Mouse (Mus musculus) liver, postnatal 0 days (tissue): ENCODE data around the gene Sema4a.

Experiments used
- CTCF ChIP-seq: sonication (generic); IDR thresholded peaks from 2 replicates; pipeline ENCODE4 v1.5.1; 2016; ENCODE audit warnings: antibody characterized with exemption, low read depth
- EP300 ChIP-seq: IDR thresholded peaks from 2 replicates; pipeline ENCODE4 v1.6.1; 2016; ENCODE audit warnings: antibody characterized with exemption, low read depth, mild to moderate bottlenecking

DNA sequence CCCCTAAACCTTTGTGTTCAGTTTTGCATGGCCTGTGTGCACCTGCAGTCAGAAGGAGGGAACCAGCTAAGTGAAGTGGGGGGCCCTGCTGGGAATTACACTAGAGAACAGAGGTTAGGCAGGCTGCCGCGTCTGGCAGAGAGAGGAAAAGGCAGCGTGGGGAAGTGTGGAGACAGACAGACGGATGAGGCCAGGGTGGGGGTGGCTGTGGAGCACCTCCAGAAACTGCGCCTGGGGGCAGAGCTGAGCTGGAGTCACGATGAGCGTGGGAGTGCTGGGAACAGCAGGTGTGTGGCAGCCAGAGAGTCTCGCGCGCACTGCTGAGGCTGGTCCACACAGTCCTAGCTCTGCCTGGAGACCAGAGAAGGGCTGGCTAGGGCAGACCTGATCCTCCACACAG, 25.5 kb downstream of the Sema4a start:
- TF ChIP-seq EP300: no peak
- no peak for TF ChIP-seq CTCF
